Mouse (Mus musculus): Measurements from ENCODE around the gene Lin28a.

The Lin28a gene

DNA sequence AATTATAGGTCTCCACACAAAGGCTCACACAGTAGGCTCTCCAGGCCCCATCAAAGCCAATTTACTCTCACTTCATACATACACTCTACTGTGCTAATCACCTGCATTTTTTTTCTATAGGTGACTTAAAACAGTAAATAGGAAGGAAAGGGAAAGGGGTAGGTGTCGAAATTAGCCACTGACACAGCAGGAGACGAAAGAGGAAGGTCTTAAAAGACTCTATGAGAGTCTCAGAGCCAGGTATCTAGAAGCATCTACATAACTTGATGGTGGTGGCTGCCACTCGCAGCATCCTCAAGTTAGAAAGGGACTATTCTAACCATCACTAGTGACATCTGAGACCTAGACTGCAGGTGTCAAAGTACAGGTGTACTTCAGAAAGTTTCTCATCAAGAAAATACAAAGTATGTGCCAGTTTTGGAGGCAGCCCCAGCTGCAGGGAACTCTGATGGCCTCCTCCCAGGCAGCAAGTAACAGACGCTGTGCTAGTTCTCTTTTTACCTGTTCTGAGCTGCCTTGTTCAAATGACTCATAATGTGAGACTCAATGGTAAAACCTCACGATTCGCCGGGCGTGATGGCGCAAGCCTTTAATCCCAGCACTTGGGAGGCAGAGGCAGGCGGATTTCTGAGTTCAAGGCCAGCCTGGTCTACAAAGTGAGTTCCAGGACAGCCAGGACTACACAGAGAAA lies 40.5 kb downstream of the Lin28a start:
- DNase-seq = no peak

GRCm38 (mm10) chr4:133971741-133972140 lies 46.9 kb downstream of the Lin28a start:
- no peak for DNase-seq

GRCm38 (mm10) chr4:133970876-133971275 lies 47.8 kb downstream of the Lin28a start:
- no peak for DNase-seq

DNA sequence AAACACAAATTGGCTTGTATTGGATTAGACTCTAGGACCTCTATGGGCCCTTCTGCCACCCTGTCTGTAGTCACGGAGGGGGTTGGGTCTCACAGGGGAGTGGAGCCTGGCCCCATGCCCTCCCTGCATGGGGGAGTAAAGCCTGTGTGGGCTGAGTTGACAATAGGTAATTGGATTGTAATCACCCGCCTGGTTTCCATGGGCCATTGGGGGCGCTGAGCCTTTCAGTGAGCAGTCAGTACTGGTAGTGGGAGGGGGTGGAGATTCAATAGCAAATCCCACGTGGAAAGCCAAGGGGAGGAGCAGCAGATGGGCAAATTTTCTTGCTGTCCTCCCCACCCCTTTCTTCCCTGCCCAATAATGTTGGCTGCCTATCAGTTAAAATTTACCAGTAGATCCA lies 48.4 kb downstream of the Lin28a start:
- peak; percentile 6 for DNase-seq

GRCm38 (mm10) chr4:133969114-133969770 lies 49.4 kb downstream of the Lin28a start:
- no peak for DNase-seq

DNA sequence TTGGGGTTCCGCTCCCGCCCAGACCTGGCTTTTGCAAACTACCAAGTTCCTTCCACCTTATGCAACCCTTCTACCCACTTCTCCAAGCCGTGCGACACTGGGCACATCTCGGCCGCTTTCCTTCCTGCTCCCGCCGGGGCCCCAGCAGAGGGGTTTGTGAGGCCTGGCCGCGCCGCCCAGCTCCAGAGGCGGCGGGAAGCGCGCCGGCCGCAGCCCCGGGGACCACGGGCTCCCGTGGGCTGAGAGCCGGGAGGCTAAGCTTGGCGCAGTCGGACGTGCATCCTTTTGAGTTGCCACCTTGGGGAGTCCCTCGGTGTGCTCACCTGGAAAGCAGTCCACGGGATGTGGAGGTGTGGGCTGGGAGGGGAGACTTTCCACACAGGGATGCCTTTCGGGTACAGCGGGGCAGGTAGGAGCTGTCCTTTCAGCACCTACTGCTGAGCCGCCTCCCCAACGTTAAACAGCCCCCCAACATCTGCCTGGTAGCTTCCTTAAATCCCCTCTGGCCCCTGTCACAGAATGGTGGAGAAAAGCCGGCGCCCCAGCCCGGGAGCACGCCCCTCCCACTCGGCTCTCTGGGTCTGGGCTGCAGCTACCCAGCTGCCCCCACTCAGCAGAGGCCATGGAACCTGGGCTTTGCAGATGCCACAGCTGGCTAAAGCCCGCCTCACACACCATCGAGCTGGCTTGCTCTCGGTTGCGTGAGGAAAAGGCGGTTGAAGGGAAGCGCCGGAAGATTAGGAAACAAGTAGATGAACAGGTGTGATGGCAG lies 50.3 kb downstream of the Lin28a start, which contains the start of gene Hmgn2:
TSS of gene Hmgn2 (minus strand) at position 501 of the 772 bp plus-strand sequence.
- peak; percentile 62 for DNase-seq

- peak; percentile 96 for DNase-seq
Measured at GRCm38 (mm10) chr4:133967866-133968149, 50.8 kb downstream of the Lin28a start.

- DNase-seq = peak; percentile 99
Measured at GRCm38 (mm10) chr4:133967138-133967865, 51.3 kb downstream of the Lin28a start.

GRCm38 (mm10) chr4:133966271-133966940 lies 52.2 kb downstream of the Lin28a start:
- DNase-seq = no peak

DNA sequence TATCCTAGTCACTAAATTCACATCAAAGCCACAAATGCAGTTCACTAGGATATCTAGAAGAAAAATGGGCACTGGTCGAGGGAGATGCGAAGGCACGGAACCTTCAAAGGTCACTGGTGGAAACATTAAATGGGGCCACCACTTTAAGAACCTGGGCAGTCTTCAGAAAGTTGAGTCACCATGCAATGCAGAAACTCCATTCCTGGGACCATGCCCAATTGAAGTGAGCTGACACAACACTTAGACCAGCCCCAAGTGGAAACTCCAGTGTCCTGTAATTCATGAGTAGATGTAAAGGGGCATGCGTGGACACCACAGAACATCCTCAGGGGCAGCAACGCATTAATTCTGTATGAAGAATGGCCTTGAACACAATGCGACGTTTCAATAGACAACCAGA lies 56.1 kb downstream of the Lin28a start:
- no peak for DNase-seq

DNA sequence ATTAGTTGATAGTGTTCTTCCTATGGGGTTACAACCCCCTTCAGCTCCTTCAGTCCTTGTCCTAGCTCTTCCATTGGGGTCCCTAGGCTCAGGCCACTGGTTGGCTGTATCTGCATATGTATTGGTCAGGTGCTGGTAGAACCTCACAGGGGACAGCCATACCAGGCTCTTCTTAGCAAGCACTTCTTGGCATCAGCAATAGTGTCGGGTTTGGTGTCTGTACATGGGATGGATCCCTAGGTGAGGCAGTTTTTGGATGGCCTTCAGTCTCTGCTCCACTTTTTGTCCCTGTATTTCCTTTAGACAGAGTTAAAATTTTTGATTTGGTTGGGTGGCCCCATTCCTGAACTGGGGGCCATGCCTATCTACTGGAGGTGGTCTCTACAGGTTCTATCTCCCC lies 59.8 kb downstream of the Lin28a start:
- no peak for DNase-seq

DNA sequence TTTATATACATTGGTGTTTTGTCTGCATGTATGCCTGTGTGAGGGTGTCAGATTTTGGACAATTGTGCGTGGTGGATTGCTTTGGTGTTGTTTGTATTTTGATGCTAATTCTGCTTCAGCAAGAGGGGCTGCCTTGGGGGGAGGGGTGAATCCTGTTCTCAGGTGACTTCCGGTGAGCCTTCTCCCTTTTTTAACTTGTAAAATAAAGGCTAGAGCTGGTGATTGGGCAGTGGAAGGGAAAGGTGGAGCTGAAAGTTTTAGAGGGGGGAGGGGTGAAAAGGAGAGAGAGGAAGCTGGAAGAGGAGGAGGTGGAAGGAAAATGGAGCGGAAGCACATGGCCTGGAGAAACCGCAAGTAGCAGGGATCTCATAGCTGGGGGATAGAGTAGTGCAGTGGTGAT lies 62.3 kb downstream of the Lin28a start:
- no peak for DNase-seq
